Mouse (Mus musculus) macrophage (primary cell): ENCODE results near the gene Nfkbia. TPM values are rescaled to one million over a fixed set of nuclear protein-coding genes. Genes with fewer than 3 reads are reported as not detected.

Source experiments
- H3K27ac ChIP-seq: fragments of 350-480 bp; formaldehyde crosslinking; 2 replicates; pipeline ENCODE4 v1.9.0; 2021
- H3K36me3 ChIP-seq: fragments of 350-480 bp; formaldehyde crosslinking; 2 replicates; pipeline ENCODE4 v1.9.0; 2021; ENCODE audit errors: inconsistent target
- H3K4me3 ChIP-seq: fragments of 350-480 bp; formaldehyde crosslinking; 2 replicates; pipeline ENCODE4 v1.9.0; 2021; ENCODE audit errors: inconsistent target
- H3K79me2 ChIP-seq: fragments of 350-480 bp; formaldehyde crosslinking; 2 replicates; pipeline ENCODE4 v1.9.0; 2021; ENCODE audit errors: inconsistent target
- WGBS: methylation state at CpG from one replicate; pipeline ENCODE4 v1.1.7; 2026; ENCODE audit warnings: inconsistent platforms; ENCODE audit not compliant: missing documents; 5-methylcytosine and 5-hydroxymethylcytosine counted together
- polyA plus RNA-seq: library from polyadenylated mRNA; stranded (reverse); fragments of 250-400 nt; gene quantifications from 3 replicates; pipeline ENCODE4 v1.2.4, GENCODE M21; 2018; ENCODE audit warnings: inconsistent platforms

Gene Nfkbia
- polyA plus RNA-seq, 1 experiment from 2014 or later, result 33.4 TPM

GRCm38 (mm10) chr12:55495902-55496605, 3.6 kb upstream of the Nfkbia start:
- H3K79me2 ChIP-seq, result peaks cover 6% of the 10 kb centered on the region
- H3K27ac ChIP-seq, result no peak overlapping the region
- no peak overlapping the region for H3K4me3 ChIP-seq
- 71% methylated on average over 5 of the region's 5 CpGs for WGBS
- H3K36me3 ChIP-seq, result no peaks in the 10 kb centered on the region

- WGBS, result 46% methylated on average over 9 of the region's 9 CpGs
Observed at GRCm38 (mm10) chr12:55495114-55495901, 2.9 kb upstream of the Nfkbia start.

DNA sequence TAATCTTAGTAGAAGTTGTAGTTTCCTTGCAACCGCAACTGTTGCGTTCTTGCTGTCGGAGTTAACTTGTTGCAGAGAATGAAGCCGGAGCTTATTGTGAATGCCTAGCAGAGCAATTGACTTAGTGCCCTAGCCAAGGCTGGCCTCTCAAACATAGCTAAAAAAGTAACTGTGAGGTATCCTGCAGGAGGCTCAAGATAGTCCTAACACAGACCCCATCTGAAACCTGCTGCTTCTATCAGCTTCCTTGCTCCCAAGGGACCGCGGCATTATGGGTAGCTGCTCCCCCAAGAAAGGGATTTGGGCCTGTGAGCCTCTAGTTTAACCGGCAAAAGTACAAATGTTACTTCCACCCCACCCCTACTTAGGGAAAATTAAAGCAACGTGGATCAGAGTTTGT, 934 bp upstream of the Nfkbia start:
- Histone ChIP-seq H3K79me2 (peaks cover 26% of the 10 kb centered on the region), H3K36me3 (no peaks in the 10 kb centered on the region), H3K4me3 (peak overlapping the region; percentile 37; the same call in 1 of the 2 replicates), H3K27ac (peak overlapping the region; percentile 88)
- WGBS, result 74% methylated on average over 8 of the region's 8 CpGs

More at GRCm38 (mm10) chr12:55495114-55495901, 2.9 kb upstream of the Nfkbia start:
- Histone ChIP-seq H3K27ac (no peak overlapping the region), H3K36me3 (no peaks in the 10 kb centered on the region), H3K79me2 (peaks cover 14% of the 10 kb centered on the region), H3K4me3 (no peak overlapping the region)

- peak overlapping the region; percentile 37 for H3K4me3 ChIP-seq
- WGBS, result 2% methylated on average over 11 of the region's 12 CpGs
- H3K27ac ChIP-seq, result peak overlapping the region; percentile 88
- H3K36me3 ChIP-seq, result no peaks in the 10 kb centered on the region
- H3K79me2 ChIP-seq, result peaks cover 26% of the 10 kb centered on the region
Observed at GRCm38 (mm10) chr12:55492941-55493340, 494 bp upstream of the Nfkbia start.

- Histone ChIP-seq H3K36me3 (no peaks in the 10 kb centered on the region; the same call in 1 of the 2 replicates), H3K79me2 (peaks cover 26% of the 10 kb centered on the region), H3K27ac (peak overlapping the region; percentile 92), H3K4me3 (peak overlapping the region; percentile 67)
- WGBS, result 3% methylated on average over 42 of the region's 57 CpGs
Observed at GRCm38 (mm10) chr12:55491516-55492183, 797 bp downstream of the Nfkbia start.

- Histone ChIP-seq H3K36me3 (no peaks in the 10 kb centered on the region; the same call in 1 of the 2 replicates), H3K4me3 (peak overlapping the region; percentile 67), H3K79me2 (peaks cover 26% of the 10 kb centered on the region), H3K27ac (peak overlapping the region; percentile 92)
- WGBS, result 80% methylated on average over 12 of the region's 13 CpGs
Observed at GRCm38 (mm10) chr12:55490722-55491449, 1.6 kb downstream of the Nfkbia start.

GRCm38 (mm10) chr12:55489986-55490721, 2.3 kb downstream of the Nfkbia start:
- Histone ChIP-seq H3K36me3 (no peaks in the 10 kb centered on the region; the same call in 1 of the 2 replicates), H3K27ac (peak overlapping the region; percentile 92), H3K4me3 (peak overlapping the region; percentile 67), H3K79me2 (peaks cover 26% of the 10 kb centered on the region)
- 90% methylated on average over 14 of the region's 14 CpGs for WGBS

DNA sequence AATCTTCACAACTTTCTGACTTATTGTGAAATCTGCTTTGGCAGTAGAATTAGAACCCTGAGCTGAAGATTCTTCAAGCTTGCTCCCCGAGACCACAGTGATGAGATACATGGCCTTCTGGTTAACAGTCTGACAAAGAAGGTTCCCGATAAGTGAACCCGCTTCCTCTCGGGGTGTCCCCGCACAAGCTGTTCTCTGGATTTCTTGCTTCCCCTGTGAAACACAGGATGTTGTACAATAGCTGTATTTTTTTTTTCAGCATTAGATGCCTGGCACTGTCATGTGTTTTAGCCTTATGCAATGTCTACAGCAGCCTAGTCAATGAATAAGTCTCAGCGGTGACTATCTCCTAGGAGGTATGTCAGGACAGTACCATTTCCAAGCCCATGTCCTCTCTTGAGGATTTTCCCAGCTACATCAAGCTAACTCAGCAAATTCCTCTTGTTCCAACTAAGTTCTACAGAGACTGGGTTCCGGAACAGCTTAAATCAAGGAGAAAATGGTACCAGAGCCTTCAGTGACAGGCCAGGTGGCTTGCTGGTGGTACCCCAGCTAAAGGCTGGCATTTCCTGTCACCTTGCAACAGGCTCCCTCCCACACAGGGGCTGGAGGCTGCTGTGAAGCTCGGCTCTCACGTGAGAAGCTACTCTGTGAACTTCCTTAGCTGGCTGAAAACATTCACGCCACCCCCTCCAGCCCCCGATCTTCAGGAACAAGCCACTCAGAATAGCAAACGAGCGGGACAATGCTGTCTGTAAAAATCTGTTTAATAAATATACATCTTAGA, 3.6 kb downstream of the Nfkbia start:
- WGBS, result 7% methylated on average over 13 of the region's 13 CpGs
- Histone ChIP-seq H3K4me3 (peak overlapping the region; percentile 5; the same call in 1 of the 2 replicates), H3K79me2 (peaks cover 26% of the 10 kb centered on the region), H3K27ac (peak overlapping the region; percentile 92), H3K36me3 (no peaks in the 10 kb centered on the region; the same call in 1 of the 2 replicates)

- Histone ChIP-seq H3K79me2 (peaks cover 26% of the 10 kb centered on the region), H3K36me3 (no peaks in the 10 kb centered on the region; the same call in 1 of the 2 replicates), H3K4me3 (no peak overlapping the region), H3K27ac (peak overlapping the region; percentile 92)
- WGBS, result 72% methylated on average over 7 of the region's 7 CpGs
Observed at GRCm38 (mm10) chr12:55487843-55488660, 4.4 kb downstream of the Nfkbia start.

- no peak overlapping the region for H3K27ac ChIP-seq
- peaks cover 26% of the 10 kb centered on the region for H3K79me2 ChIP-seq
- H3K4me3 ChIP-seq, result no peak overlapping the region
- H3K36me3 ChIP-seq, result no peaks in the 10 kb centered on the region; the same call in 1 of the 2 replicates
- WGBS, result 85% methylated on average over 13 of the region's 18 CpGs
Observed at GRCm38 (mm10) chr12:55486923-55487674, 5.3 kb downstream of the Nfkbia start.

DNA sequence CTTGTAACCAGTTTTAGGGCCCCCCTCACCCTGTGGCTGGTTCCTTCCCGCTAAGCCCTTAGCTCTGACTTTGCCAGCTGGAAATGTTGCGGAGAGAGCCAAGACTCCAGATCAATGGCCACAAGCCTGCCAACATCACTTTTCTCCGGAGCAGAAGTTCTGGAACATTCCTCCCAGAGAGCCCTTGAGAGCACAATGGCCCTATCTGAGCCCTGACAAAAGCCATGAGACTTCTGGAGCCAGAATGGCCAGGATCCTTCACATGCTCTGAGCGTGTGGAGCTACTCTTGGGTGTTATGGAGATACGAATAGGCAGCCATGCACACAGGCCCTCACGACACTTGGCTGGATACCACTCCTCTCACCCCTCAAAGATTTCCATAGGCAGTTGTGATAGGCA, 7.6 kb downstream of the Nfkbia start:
- Histone ChIP-seq H3K27ac (no peak overlapping the region), H3K36me3 (no peaks in the 10 kb centered on the region; the same call in 1 of the 2 replicates), H3K79me2 (peaks cover 7% of the 10 kb centered on the region), H3K4me3 (no peak overlapping the region)
- WGBS, result 96% methylated on average over 6 of the region's 6 CpGs
